Mouse (Mus musculus): ENCODE measurements around the gene Vgll4. TPM values are rescaled to one million over a fixed set of nuclear protein-coding genes. Genes with fewer than 3 reads are reported as not detected.

Vgll4 gene
- total RNA-seq, 2 experiments from 2014 or later = 46.9 to 49.2 TPM

GRCm38 (mm10) chr6:114919670-114920313 is 50.0 kb downstream of the Vgll4 start:
- DNase-seq (ENCODE audit: low spot score in 2 of 2) = no peak

GRCm38 (mm10) chr6:114918994-114919393 is 50.8 kb downstream of the Vgll4 start:
- DNase-seq (ENCODE audit: low spot score in 2 of 2) = no peak

- no peak for DNase-seq (ENCODE audit: low spot score in 2 of 2)
Measured at GRCm38 (mm10) chr6:114917770-114918635, 51.8 kb downstream of the Vgll4 start.

GRCm38 (mm10) chr6:114917129-114917528 is 52.7 kb downstream of the Vgll4 start:
- DNase-seq (ENCODE audit: low spot score in 2 of 2) = no peak

- DNase-seq (ENCODE audit: low spot score in 2 of 2) = no peak
Measured at GRCm38 (mm10) chr6:114916715-114916992, 53.1 kb downstream of the Vgll4 start.

GRCm38 (mm10) chr6:114915915-114916714 is 53.7 kb downstream of the Vgll4 start:
- no peak for DNase-seq (ENCODE audit: low spot score in 2 of 2)

- DNase-seq (ENCODE audit: low spot score in 2 of 2) = no peak
Measured at GRCm38 (mm10) chr6:114914041-114914716, 55.6 kb downstream of the Vgll4 start.

- no peak for DNase-seq (ENCODE audit: low spot score in 2 of 2)
Measured at GRCm38 (mm10) chr6:114913142-114913541, 56.7 kb downstream of the Vgll4 start.

- DNase-seq (ENCODE audit: low spot score in 2 of 2) = no peak
Measured at GRCm38 (mm10) chr6:114911540-114911939, 58.3 kb downstream of the Vgll4 start.

GRCm38 (mm10) chr6:114909801-114910200 is 60.0 kb downstream of the Vgll4 start:
- no peak for DNase-seq (ENCODE audit: low spot score in 2 of 2)

- DNase-seq (ENCODE audit: low spot score in 2 of 2) = no peak
Measured at GRCm38 (mm10) chr6:114907459-114907858, 62.3 kb downstream of the Vgll4 start.

- no peak for DNase-seq (ENCODE audit: low spot score in 2 of 2)
Measured at GRCm38 (mm10) chr6:114906209-114906608, 63.6 kb downstream of the Vgll4 start.

- no peak for DNase-seq (ENCODE audit: low spot score in 2 of 2)
Measured at GRCm38 (mm10) chr6:114905253-114906028, 64.4 kb downstream of the Vgll4 start.

GRCm38 (mm10) chr6:114904818-114905217 is 65.0 kb downstream of the Vgll4 start:
- no peak for DNase-seq (ENCODE audit: low spot score in 2 of 2)

GRCm38 (mm10) chr6:114904233-114904632 is 65.6 kb downstream of the Vgll4 start:
- no peak for DNase-seq (ENCODE audit: low spot score in 2 of 2)

- no peak for DNase-seq (ENCODE audit: low spot score in 2 of 2)
Measured at GRCm38 (mm10) chr6:114901921-114902320, 67.9 kb downstream of the Vgll4 start.

- no peak for DNase-seq (ENCODE audit: low spot score in 2 of 2)
Measured at GRCm38 (mm10) chr6:114901321-114901824, 68.4 kb downstream of the Vgll4 start.

- no peak for DNase-seq (ENCODE audit: low spot score in 2 of 2)
Measured at GRCm38 (mm10) chr6:114900194-114900593, 69.6 kb downstream of the Vgll4 start.

- no peak for DNase-seq (ENCODE audit: low spot score in 2 of 2)
Measured at GRCm38 (mm10) chr6:114899652-114900051, 70.1 kb downstream of the Vgll4 start.

- no peak for DNase-seq (ENCODE audit: low spot score in 2 of 2)
Measured at GRCm38 (mm10) chr6:114898949-114899348, 70.8 kb downstream of the Vgll4 start.
